Mouse (Mus musculus) heart, embryonic 15.5 days (tissue): Measurements from ENCODE around the gene Bcl2l11. TPM values are rescaled to one million over a fixed set of nuclear protein-coding genes. Genes with fewer than 3 reads are reported as not detected.
"Not testable (repeated sequence)": the region's sequence is repeated elsewhere in the genome, so short reads cannot be mapped to it uniquely, and the experiment has no call there.

ENCODE experiments used
- ATAC-seq: fragments of 200-750 bp; cut with Nextera tagmentation; replicated peaks from 2 replicates; pipeline ENCODE4 v1.8.0; 2017; ENCODE audit warnings: low read depth, moderate TSS enrichment; ENCODE audit not compliant: insufficient number of reproducible peaks, insufficient read depth, low FRiP score
- H3K27ac ChIP-seq: fragments of 300-500 bp; sonication (generic); 2 replicates; pipeline ENCODE4 v1.5.1; 2015; ENCODE audit warnings: mild to moderate bottlenecking, inconsistent platforms
- H3K27me3 ChIP-seq: fragments of 300-500 bp; sonication (generic); 2 replicates; pipeline ENCODE4 v1.6.1; 2015; ENCODE audit warnings: inconsistent platforms
- H3K36me3 ChIP-seq: fragments of 300-500 bp; sonication (generic); 2 replicates; pipeline ENCODE4 v1.6.1; 2015; ENCODE audit warnings: mild to moderate bottlenecking, inconsistent platforms
- H3K4me1 ChIP-seq: fragments of 300-500 bp; sonication (generic); replicated peaks from 2 replicates; pipeline ENCODE4 v1.6.1; 2015; ENCODE audit warnings: inconsistent platforms
- H3K4me2 ChIP-seq: fragments of 300-500 bp; sonication (generic); 2 replicates; pipeline ENCODE4 v1.6.1; 2015; ENCODE audit warnings: inconsistent platforms, mild to moderate bottlenecking, moderate library complexity
- H3K4me3 ChIP-seq: fragments of 300-500 bp; sonication (generic); 2 replicates; pipeline ENCODE4 v1.5.1; 2015; ENCODE audit warnings: mild to moderate bottlenecking, inconsistent platforms
- H3K9ac ChIP-seq: fragments of 300-500 bp; sonication (generic); 2 replicates; pipeline ENCODE4 v1.6.1; 2015; ENCODE audit warnings: mild to moderate bottlenecking, inconsistent platforms
- H3K9me3 ChIP-seq: fragments of 300-500 bp; sonication (generic); replicated peaks from 2 replicates; pipeline ENCODE4 v1.6.1; 2016; ENCODE audit warnings: inconsistent platforms
- WGBS: fragments of 180-500 bp; shearing (Covaris S2); methylation state at CpG from one replicate; pipeline ENCODE4 v1.1.7; 2015; ENCODE audit warnings: mixed read lengths; 5-methylcytosine and 5-hydroxymethylcytosine counted together
- polyA plus RNA-seq: library from polyadenylated mRNA; unstranded; fragments of >200 nt; fragmentation: Nextera tagmentation; extraction: Ambion mirVana; gene quantifications from 2 replicates; pipeline ENCODE4 v1.2.1, GENCODE M21; 2015

Gene Bcl2l11
- polyA plus RNA-seq, 1 experiment from 2014 or later = 21.0 TPM

GRCm38 (mm10) chr2:128090283-128090885 is 35.5 kb upstream of the Bcl2l11 start:
- no peak overlapping the region for H3K4me3 ChIP-seq
- no peaks in the 10 kb centered on the region for H3K27me3 ChIP-seq
- ATAC-seq = no peak
- H3K9me3 ChIP-seq = no peaks in the 10 kb centered on the region
- 84% methylated on average over 6 of the region's 6 CpGs for WGBS
- no peak overlapping the region for H3K4me2 ChIP-seq
- H3K4me1 ChIP-seq = peaks cover 18% of the 10 kb centered on the region
- no peak overlapping the region for H3K9ac ChIP-seq
- no peak overlapping the region for H3K27ac ChIP-seq
- no peaks in the 10 kb centered on the region for H3K36me3 ChIP-seq

GRCm38 (mm10) chr2:128091431-128092369 is 34.1 kb upstream of the Bcl2l11 start:
- no peak overlapping the region for H3K9ac ChIP-seq
- H3K36me3 ChIP-seq = no peaks in the 10 kb centered on the region
- no peaks in the 10 kb centered on the region for H3K27me3 ChIP-seq
- peaks cover 10% of the 10 kb centered on the region; the same call in 1 of the 2 replicates for H3K4me1 ChIP-seq
- no peak overlapping the region for H3K4me3 ChIP-seq
- H3K4me2 ChIP-seq = no peak overlapping the region
- H3K27ac ChIP-seq = no peak overlapping the region
- 85% methylated on average over 11 of the region's 11 CpGs for WGBS
- H3K9me3 ChIP-seq = no peaks in the 10 kb centered on the region
- ATAC-seq = no peak

DNA sequence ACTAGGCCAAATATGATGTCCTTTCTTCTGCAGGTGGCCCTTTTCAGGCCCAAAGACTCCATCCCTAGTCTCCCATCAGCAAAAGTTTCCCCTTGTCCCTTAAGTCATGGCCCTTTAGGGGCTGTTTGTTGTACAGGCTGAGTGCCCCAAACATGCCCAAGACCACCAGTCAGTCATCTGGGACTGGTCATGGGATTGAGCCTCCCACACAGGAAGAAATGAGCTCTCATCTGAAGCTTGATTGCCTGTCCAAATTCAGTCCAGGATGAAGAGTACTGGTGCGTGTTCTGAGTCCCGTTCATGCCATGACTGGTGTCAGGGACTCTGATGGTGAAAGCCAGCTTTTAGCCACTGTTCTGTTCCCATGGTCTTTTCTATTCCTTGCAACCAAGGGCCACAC is 33.4 kb upstream of the Bcl2l11 start:
- WGBS = 78% methylated on average over 2 of the region's 2 CpGs
- Histone ChIP-seq H3K4me3 (no peak overlapping the region), H3K36me3 (no peaks in the 10 kb centered on the region), H3K27ac (no peak overlapping the region), H3K9me3 (no peaks in the 10 kb centered on the region), H3K4me2 (no peak overlapping the region), H3K4me1 (0 out of 2 replicates have a peak, but pooled peaks cover 5% of the 10 kb centered on the region), H3K9ac (no peak overlapping the region), H3K27me3 (no peaks in the 10 kb centered on the region)
- ATAC-seq = no peak

GRCm38 (mm10) chr2:128094196-128094595 is 31.6 kb upstream of the Bcl2l11 start:
- H3K27me3 ChIP-seq = no peaks in the 10 kb centered on the region
- no peak overlapping the region for H3K4me3 ChIP-seq
- ATAC-seq = no peak
- 72% methylated on average over 5 of the region's 5 CpGs for WGBS
- no peak overlapping the region for H3K9ac ChIP-seq
- H3K4me1 ChIP-seq = no peaks in the 10 kb centered on the region
- H3K27ac ChIP-seq = no peak overlapping the region
- H3K4me2 ChIP-seq = no peak overlapping the region
- no peaks in the 10 kb centered on the region for H3K9me3 ChIP-seq
- no peaks in the 10 kb centered on the region for H3K36me3 ChIP-seq

- Histone ChIP-seq H3K27me3 (no peaks in the 10 kb centered on the region), H3K4me2 (no peak overlapping the region), H3K9ac (no peak overlapping the region), H3K9me3 (no peaks in the 10 kb centered on the region), H3K4me3 (no peak overlapping the region), H3K27ac (no peak overlapping the region), H3K36me3 (no peaks in the 10 kb centered on the region), H3K4me1 (no peaks in the 10 kb centered on the region)
- no peak for ATAC-seq
- 54% methylated on average over 2 of the region's 2 CpGs for WGBS
These were observed 31.2 kb upstream of the Bcl2l11 start for GRCm38 (mm10) chr2:128094602-128095001.

GRCm38 (mm10) chr2:128095270-128095669 is 30.6 kb upstream of the Bcl2l11 start:
- Histone ChIP-seq H3K36me3 (no peaks in the 10 kb centered on the region), H3K27ac (no peak overlapping the region), H3K4me2 (no peak overlapping the region), H3K9me3 (no peaks in the 10 kb centered on the region), H3K27me3 (no peaks in the 10 kb centered on the region), H3K9ac (no peak overlapping the region), H3K4me1 (no peaks in the 10 kb centered on the region), H3K4me3 (no peak overlapping the region)
- 33% methylated on average over 1 of the region's 1 CpGs for WGBS
- no peak for ATAC-seq

GRCm38 (mm10) chr2:128096070-128096469 is 29.8 kb upstream of the Bcl2l11 start:
- WGBS = 77% methylated on average over 1 of the region's 1 CpGs
- no peak overlapping the region for H3K27ac ChIP-seq
- ATAC-seq = no peak
- no peaks in the 10 kb centered on the region for H3K4me1 ChIP-seq
- no peak overlapping the region for H3K4me3 ChIP-seq
- no peaks in the 10 kb centered on the region for H3K36me3 ChIP-seq
- no peaks in the 10 kb centered on the region for H3K27me3 ChIP-seq
- H3K4me2 ChIP-seq = no peak overlapping the region
- no peaks in the 10 kb centered on the region for H3K9me3 ChIP-seq
- no peak overlapping the region for H3K9ac ChIP-seq

GRCm38 (mm10) chr2:128098118-128098517 is 27.7 kb upstream of the Bcl2l11 start:
- WGBS = 71% methylated on average over 5 of the region's 5 CpGs

GRCm38 (mm10) chr2:128102086-128102485 is 23.8 kb upstream of the Bcl2l11 start:
- no peak overlapping the region for H3K9ac ChIP-seq
- no peaks in the 10 kb centered on the region for H3K27me3 ChIP-seq
- no peaks in the 10 kb centered on the region for H3K9me3 ChIP-seq
- H3K4me2 ChIP-seq = no peak overlapping the region
- no peak overlapping the region for H3K4me3 ChIP-seq
- H3K27ac ChIP-seq = no peak overlapping the region
- no peaks in the 10 kb centered on the region for H3K36me3 ChIP-seq
- no peak for ATAC-seq
- H3K4me1 ChIP-seq = peaks cover 21% of the 10 kb centered on the region
- WGBS = 84% methylated on average over 9 of the region's 9 CpGs

More at GRCm38 (mm10) chr2:128098118-128098517, 27.7 kb upstream of the Bcl2l11 start:
- not testable (repeated sequence) for H3K27me3 ChIP-seq, H3K4me1 ChIP-seq, H3K27ac ChIP-seq, H3K4me2 ChIP-seq, H3K4me3 ChIP-seq, ATAC-seq, H3K36me3 ChIP-seq, H3K9me3 ChIP-seq, H3K9ac ChIP-seq

GRCm38 (mm10) chr2:128104815-128105214 is 21.0 kb upstream of the Bcl2l11 start:
- H3K4me3 ChIP-seq = no peak overlapping the region
- H3K9me3 ChIP-seq = no peaks in the 10 kb centered on the region
- H3K27ac ChIP-seq = no peak overlapping the region
- peaks cover 21% of the 10 kb centered on the region for H3K4me1 ChIP-seq
- H3K27me3 ChIP-seq = no peaks in the 10 kb centered on the region
- no peaks in the 10 kb centered on the region for H3K36me3 ChIP-seq
- no peak overlapping the region for H3K9ac ChIP-seq
- H3K4me2 ChIP-seq = no peak overlapping the region
- ATAC-seq = no peak
- 30% methylated on average over 5 of the region's 5 CpGs for WGBS

- WGBS = 77% methylated on average over 11 of the region's 11 CpGs
- Histone ChIP-seq H3K27me3 (no peaks in the 10 kb centered on the region), H3K9me3 (no peaks in the 10 kb centered on the region), H3K4me1 (peaks cover 21% of the 10 kb centered on the region), H3K4me2 (no peak overlapping the region), H3K27ac (no peak overlapping the region), H3K4me3 (no peak overlapping the region), H3K36me3 (no peaks in the 10 kb centered on the region), H3K9ac (no peak overlapping the region)
- ATAC-seq = no peak
These were observed 20.2 kb upstream of the Bcl2l11 start for GRCm38 (mm10) chr2:128105651-128106050.
